Mouse (Mus musculus) layer of hippocampus, adult 6 months (tissue): ENCODE results near the gene Slc7a8. TPM values are rescaled to one million over a fixed set of nuclear protein-coding genes. Genes with fewer than 3 reads are reported as not detected.

Source experiments
- long read RNA-seq, 2 experiments: library from polyadenylated mRNA; unstranded; transcript quantifications; one replicate each; pipeline ENCODE4 v2.0.0; 2019 to 2020
- polyA plus RNA-seq: library from polyadenylated mRNA; unstranded; fragments of <200 nt; fragmentation: Nextera tagmentation; gene quantifications from 2 replicates; pipeline ENCODE4 v1.2.3, GENCODE M21; 2021

Slc7a8 gene
- 24.6 and 27.1 TPM in 2 replicates for polyA plus RNA-seq
- long read RNA-seq, experiment 1, partial matches to known transcripts = 1 of 7 reads
- long read RNA-seq, experiment 1, other reads (novel, unspliced or antisense) = 6 of 7 reads
- long read RNA-seq, experiment 2, full-length matches to known transcripts = 9 of 22 reads
- long read RNA-seq, experiment 2, partial matches to known transcripts = 0 of 22 reads
- long read RNA-seq, experiment 2, other reads (novel, unspliced or antisense) = 13 of 22 reads

DNA sequence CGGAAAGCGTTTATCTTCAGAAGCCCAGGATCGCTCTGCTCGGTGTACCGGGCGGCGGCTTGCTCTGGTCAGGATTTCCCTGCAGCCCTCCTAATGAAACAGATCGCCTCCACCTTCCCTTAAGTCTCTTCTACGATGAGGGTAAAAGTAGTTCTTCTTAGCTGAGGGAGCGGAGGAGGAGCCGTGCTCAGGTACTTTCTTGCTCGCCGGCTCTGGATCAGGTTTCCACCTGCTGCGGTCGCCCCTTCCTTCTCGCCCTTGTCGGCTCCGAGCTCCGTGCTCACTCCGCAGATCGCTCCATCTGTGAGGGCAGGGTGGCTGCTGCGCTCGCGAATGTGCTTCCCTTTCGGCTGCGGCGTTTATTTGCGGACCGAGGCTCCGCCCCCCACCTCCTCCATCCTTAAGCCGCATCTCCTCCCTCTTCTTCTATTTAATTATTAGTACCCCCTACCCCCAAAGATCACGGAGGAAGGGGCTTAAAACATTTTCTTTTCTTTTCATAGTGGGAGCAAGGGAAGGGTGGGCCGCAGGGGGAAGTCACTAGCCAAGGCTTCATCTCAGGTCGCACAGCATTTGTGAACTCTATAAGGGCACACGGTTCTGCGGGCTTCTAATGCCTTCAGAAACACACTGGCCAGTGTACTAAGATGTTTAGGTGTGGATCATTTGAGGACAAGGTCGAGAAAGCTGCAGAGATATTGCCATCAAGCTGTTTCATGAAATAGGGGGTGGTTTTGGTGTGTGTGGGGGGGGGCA, at the start of gene Slc7a8:
Slc7a8 (minus strand) TSS at position 337 of the 756 bp plus-strand sequence.

GRCm38 (mm10) chr14:54813991-54814390, 32.2 kb upstream of the Slc7a8 start, which contains the start of gene Rnf212b:
TSS of gene Rnf212b (plus strand) at chr14:54814141.

DNA sequence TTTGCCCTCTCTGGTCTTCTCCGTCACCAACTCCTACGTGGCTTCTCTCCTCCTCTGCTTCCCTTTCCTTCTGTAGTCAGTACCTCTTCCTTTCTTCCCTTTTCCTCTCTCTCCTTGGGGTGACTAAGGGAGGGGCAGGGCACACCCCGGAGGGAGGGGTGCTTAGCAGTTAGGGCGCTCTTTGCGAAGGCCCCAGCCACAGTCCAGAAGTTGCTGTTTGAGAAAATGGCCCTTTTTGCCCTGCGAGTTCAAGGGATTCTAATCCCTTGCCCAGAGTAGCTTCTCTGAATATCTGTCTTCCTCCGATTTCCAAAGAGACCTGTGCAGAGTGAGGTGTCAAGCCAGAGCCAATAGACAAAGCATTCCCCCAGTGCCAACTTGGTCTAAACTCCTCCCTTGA, 69.7 kb downstream of the Slc7a8 start, which contains the start of gene Cebpe:
Cebpe (minus strand) TSS at position 101 of the 400 bp plus-strand sequence.

DNA sequence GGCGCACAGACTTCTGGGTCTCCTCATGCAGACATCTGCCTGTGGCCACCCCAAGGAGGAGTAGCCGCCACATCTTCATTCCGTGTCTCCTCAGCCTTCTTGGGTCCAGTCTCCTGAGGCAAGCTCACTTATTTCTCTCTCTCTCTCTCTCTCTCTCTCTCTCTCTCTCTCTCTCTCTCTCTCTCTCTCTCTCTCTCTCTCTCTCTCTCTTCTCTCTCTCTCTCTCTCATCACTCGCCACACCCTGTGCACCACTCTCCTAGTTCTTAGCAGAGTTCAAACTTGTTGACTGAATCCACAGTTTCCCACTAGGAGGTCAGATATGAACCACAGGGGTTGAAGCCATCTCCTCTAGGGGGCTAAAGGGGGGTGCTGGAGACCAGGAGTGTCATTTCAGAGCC, 83.0 kb downstream of the Slc7a8 start, which contains the start of gene Gm29776:
Gm29776 (minus strand) TSS at position 101 of the 400 bp plus-strand sequence.

GRCm38 (mm10) chr14:54686522-54687143, 95.1 kb downstream of the Slc7a8 start, which contains the start of gene Acin1:
TSS of gene Acin1 (minus strand) at chr14:54686931.

GRCm38 (mm10) chr14:54686063-54686521, 95.7 kb downstream of the Slc7a8 start, which contains the start of gene 1700123O20Rik:
TSS of gene 1700123O20Rik (plus strand) at chr14:54686216.

Other genes with a start within 250 kb of the Slc7a8 start
- gene Haus4, start 227.3 kb downstream of the Slc7a8 start, polyA plus RNA-seq = 4.4 and 5.7 TPM in 2 replicates
- 0.75 and 0.79 TPM in 2 replicates for gene Ajuba, start 204.4 kb downstream of the Slc7a8 start, polyA plus RNA-seq
- 1.5 and 2.4 TPM in 2 replicates for gene 4931414P19Rik, start 176.0 kb downstream of the Slc7a8 start, polyA plus RNA-seq
- 695 and 703 TPM in 2 replicates for gene Psmb5, start 163.9 kb downstream of the Slc7a8 start, polyA plus RNA-seq
- 0.05 and 0.16 TPM in 2 replicates for gene Psmb11, start 160.5 kb downstream of the Slc7a8 start, polyA plus RNA-seq
- not detected in 2 replicates for gene Gm17606, start 141.0 kb downstream of the Slc7a8 start, polyA plus RNA-seq
- 0.85 and 1.1 TPM in 2 replicates for gene Cdh24, start 140.6 kb downstream of the Slc7a8 start, polyA plus RNA-seq
- 45.3 and 57.3 TPM in 2 replicates for gene 1700123O20Rik, start 95.7 kb downstream of the Slc7a8 start, polyA plus RNA-seq
- 33.5 and 35.4 TPM in 2 replicates for gene Acin1, start 95.0 kb downstream of the Slc7a8 start, polyA plus RNA-seq
- gene Gm29776, start 83.1 kb downstream of the Slc7a8 start, polyA plus RNA-seq = 0.05 TPM in 1 of 2 replicates, not detected in the other
- not detected in 2 replicates for gene Cebpe, start 69.8 kb downstream of the Slc7a8 start, polyA plus RNA-seq
- not detected in 2 replicates for gene Rnf212b, start 32.2 kb upstream of the Slc7a8 start, polyA plus RNA-seq
- 7.2 and 7.3 TPM in 2 replicates for gene Homez, start 89.0 kb upstream of the Slc7a8 start, polyA plus RNA-seq
- 5.0 and 6.8 TPM in 2 replicates for gene Ppp1r3e, start 95.6 kb upstream of the Slc7a8 start, polyA plus RNA-seq
- 5.8 TPM in 2 replicates for gene Bcl2l2, start 101.4 kb upstream of the Slc7a8 start, polyA plus RNA-seq
- not detected in 2 replicates for gene Gm20521, start 101.5 kb upstream of the Slc7a8 start, polyA plus RNA-seq
- gene Pabpn1, start 110.6 kb upstream of the Slc7a8 start, polyA plus RNA-seq = 15.8 and 16.7 TPM in 2 replicates
- 142 and 162 TPM in 2 replicates for gene Slc22a17, start 131.2 kb upstream of the Slc7a8 start, polyA plus RNA-seq
- gene Efs, start 144.2 kb upstream of the Slc7a8 start, polyA plus RNA-seq = 2.9 and 3.2 TPM in 2 replicates
- 0.35 and 0.73 TPM in 2 replicates for gene Il25, start 150.7 kb upstream of the Slc7a8 start, polyA plus RNA-seq
- gene Cmtm5, start 154.3 kb upstream of the Slc7a8 start, polyA plus RNA-seq = 137 and 147 TPM in 2 replicates
- 1.9 and 4.0 TPM in 2 replicates for gene Myh6, start 185.0 kb upstream of the Slc7a8 start, polyA plus RNA-seq
- gene Gm17428, start 195.0 kb upstream of the Slc7a8 start, polyA plus RNA-seq = not detected in 2 replicates
- 26.7 and 28.7 TPM in 2 replicates for gene Myh7, start 212.7 kb upstream of the Slc7a8 start, polyA plus RNA-seq
- 68.5 and 69.0 TPM in 2 replicates for gene Ngdn, start 233.5 kb upstream of the Slc7a8 start, polyA plus RNA-seq